Mouse (Mus musculus): ENCODE measurements around the gene Sema4d.

- TF ChIP-seq CHD2 (IDR thresholded peaks at IDR 0.05; ENCODE audit: low read depth, low read length) (no peak), ZNF384 (IDR thresholded peaks at IDR 0.05; ENCODE audit: low read depth, low read length) (no peak), HCFC1 (IDR thresholded peaks at IDR 0.05; ENCODE audit: borderline replicate concordance, insufficient read depth, low read length) (no peak), ZC3H11A (IDR thresholded peaks at IDR 0.05; ENCODE audit: borderline replicate concordance, low read depth, low read length) (no peak), MAFK (IDR thresholded peaks at IDR 0.05; ENCODE audit: insufficient read depth, low read depth, low read length) (no peak)
Measured at GRCm38 (mm10) chr13:51818944-51819326, 25.4 kb upstream of the Sema4d start.
